Mouse (Mus musculus) induced T-regulatory cell, adult 2 months (primary cell): ENCODE results near the gene Napsa.
A peak's percentile ranks its signal among the peaks of the same experiment; 100 is the strongest.

Experiments
- DNase-seq: peaks from one replicate; pipeline ENCODE4 v3.0.0-alpha.2; 2012; ENCODE audit warnings: low read depth

Napsa gene

GRCm38 (mm10) chr7:44571811-44572210 is 369 bp upstream of the Napsa start:
- DNase-seq: no peak

GRCm38 (mm10) chr7:44572956-44573484 is 840 bp downstream of the Napsa start:
- DNase-seq: no peak

DNA sequence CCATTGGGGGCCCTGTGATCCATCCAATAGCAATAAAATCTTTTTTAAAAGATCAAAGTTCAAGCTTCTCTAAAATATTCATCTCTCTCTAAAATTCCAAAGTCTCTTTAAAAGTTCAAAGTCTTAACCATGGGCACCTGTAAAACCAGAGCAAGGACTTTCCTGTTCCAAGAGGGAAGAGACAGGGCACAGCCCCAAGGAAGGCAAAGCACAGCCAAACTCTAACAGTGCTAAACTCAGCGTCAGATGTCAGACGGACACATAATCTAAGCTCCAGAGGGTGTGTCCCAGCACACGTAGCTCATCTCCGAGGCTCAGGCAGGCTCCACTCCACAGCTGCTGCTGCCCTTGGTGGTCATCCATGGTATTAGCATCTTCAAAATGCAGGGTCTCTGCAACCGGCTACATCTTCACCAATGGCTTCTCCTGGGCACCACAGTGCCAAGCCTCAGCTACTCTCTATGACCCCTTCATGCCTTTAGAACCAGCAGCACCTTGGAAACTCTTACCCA is 4.2 kb downstream of the Napsa start:
- DNase-seq: no peak

DNA sequence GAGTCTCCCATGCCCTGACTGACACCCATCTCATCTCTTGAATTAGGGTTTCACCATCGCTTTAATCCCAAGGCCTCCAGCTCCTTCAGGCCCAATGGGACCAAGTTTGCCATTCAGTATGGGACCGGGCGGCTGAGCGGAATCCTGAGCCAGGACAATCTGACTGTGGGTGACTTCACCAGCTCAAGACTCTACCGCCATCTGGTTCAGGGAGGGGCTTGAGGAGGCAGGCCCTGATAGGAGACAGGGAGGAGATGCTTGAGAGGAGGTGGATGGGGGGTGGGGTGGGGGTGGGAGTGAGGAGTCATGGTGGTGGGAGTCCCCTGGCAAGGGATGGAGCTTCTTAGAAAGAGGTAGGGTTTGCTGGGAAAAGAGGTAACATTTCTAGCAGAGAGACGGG is 9.5 kb downstream of the Napsa start:
- DNase-seq: no peak

- no peak for DNase-seq
Observed at GRCm38 (mm10) chr7:44582709-44583108, 10.5 kb downstream of the Napsa start.

GRCm38 (mm10) chr7:44583146-44583545 is 11.0 kb downstream of the Napsa start:
- DNase-seq: no peak

DNA sequence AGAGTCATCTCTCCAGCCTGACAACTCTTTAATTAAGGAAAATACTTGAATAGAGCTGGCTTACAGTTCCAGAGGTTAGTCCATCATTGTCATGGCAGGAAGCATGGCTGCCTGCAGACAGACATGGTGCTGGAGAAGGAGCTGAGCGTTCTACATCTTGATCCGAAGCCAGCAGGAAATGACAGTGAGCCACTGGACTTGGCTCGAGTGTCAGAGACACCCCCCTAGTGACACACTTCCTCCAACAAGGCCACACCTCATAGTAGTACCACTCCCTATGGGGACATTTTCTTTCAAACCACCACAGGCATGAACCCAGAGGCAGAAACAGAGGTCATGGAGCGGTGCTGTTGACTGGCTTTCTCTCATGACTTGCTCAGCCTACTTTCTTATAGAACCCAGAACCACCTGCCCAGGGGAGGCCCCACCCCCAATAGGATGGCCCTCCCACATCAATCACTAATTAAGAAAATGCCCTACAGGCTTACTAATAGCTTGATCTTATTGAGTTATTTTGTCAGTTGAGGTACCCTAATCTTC is 12.2 kb downstream of the Napsa start:
- no peak for DNase-seq

GRCm38 (mm10) chr7:44584921-44585320 is 12.7 kb downstream of the Napsa start:
- DNase-seq: no peak

GRCm38 (mm10) chr7:44585606-44586005 is 13.4 kb downstream of the Napsa start:
- DNase-seq: no peak

DNA sequence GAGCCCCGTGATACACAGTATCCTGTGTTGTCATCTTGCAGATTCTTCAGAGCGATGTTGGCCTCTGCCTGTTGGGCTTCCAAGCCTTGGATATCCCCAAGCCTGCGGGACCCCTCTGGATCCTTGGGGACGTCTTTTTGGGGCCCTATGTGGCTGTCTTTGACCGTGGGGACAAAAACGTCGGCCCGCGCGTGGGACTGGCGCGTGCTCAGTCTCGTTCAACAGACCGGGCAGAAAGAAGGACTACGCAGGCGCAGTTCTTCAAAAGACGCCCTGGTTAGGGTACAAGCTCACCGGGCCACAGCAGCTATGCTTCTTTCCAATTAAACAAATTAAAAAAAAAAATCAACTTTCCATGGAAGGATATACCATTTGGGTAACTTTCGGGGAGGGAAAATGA is 14.3 kb downstream of the Napsa start:
- no peak for DNase-seq

DNA sequence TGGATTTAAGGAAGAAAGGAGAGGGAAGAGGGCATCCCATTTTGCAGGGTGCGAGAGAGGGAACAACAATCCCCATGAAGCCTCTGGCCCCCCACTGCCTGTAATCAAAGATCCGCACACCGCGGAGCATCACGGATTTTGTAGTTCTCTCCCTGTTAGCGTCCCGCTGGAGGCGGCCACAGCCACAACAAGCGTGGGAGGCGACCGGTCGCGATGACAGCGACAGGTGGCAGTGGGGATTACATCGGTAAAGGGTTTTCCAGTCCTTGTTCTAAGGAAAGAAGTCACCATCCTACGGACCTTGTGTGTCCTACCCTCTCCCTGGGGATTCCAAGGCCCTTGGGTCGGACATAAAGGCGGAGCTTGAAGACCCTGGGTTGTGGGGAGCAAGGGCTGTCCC is 14.8 kb downstream of the Napsa start:
- no peak for DNase-seq

- no peak for DNase-seq
Observed at GRCm38 (mm10) chr7:44587676-44588075, 15.5 kb downstream of the Napsa start.

- no peak for DNase-seq
Observed at GRCm38 (mm10) chr7:44588338-44588737, 16.2 kb downstream of the Napsa start.

- peak; percentile 62 for DNase-seq
Observed at GRCm38 (mm10) chr7:44589149-44589548, 17.0 kb downstream of the Napsa start.

DNA sequence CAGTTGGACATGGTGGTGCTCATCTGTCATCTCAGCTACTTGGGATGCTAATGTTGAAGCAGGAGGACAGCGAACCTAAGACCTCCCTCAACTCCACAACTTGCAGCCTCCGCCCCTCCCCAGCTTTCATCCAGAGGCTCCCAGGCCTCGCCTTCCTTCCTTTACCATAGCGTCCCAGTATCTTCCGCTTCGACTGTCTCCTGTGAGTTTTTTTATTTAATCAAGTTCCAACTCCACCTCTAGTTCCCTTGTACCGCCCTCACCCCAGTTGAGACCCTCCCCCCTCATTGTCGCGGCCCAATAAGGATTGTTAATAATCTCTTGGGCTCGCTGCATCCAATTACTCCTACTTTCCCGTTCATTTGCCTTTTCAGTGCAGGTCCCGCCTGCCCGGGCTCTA is 17.8 kb downstream of the Napsa start:
- DNase-seq: no peak

GRCm38 (mm10) chr7:44590402-44591347 is 18.5 kb downstream of the Napsa start, which contains the start of gene Kcnc3:
TSS of gene Kcnc3 (plus strand) at chr7:44590664.
- DNase-seq: peak; percentile 79

GRCm38 (mm10) chr7:44591348-44592116 is 19.4 kb downstream of the Napsa start:
- DNase-seq: no peak

DNA sequence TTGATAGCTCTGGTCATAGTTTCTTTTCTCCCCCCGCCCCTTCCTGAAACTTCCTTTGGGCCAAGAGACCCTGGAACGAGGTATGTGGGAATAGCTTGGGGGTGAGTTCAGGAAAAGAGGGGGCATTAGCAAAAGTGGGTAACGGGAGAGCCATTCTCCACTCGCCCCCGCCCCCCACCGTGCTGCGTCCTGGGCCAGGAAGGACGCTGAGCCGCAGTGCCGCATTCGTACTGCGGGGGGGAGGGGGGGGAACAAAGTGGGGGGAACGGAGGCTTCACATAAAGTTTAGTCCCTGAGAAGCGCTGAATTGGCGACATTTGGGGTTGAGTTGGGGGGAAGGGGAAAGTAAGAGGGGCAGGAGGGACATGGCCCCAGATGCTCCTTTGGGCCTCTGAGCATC is 20.9 kb downstream of the Napsa start:
- no peak for DNase-seq

DNA sequence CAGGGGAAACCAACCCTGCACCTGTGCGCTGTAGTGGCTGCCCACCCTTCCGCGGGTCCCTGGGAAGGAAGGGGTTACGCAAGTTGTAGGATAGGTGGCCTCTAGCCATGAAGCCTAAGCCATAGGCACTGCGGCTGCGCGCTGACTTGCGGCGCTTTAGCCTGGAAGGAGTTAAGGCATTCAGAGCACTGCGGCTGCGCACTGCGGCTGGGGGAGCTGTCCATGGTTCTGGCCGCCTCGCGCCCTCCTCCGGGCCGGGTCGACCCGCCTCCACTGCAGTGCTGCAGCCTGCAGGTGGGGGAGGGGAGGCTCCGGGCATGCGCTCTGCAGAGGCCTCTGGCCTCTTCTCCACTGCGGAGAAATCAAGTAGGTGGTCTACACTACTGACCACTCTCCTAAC is 21.6 kb downstream of the Napsa start:
- DNase-seq: peak; percentile 68

GRCm38 (mm10) chr7:44594291-44594690 is 22.1 kb downstream of the Napsa start:
- DNase-seq: no peak

DNA sequence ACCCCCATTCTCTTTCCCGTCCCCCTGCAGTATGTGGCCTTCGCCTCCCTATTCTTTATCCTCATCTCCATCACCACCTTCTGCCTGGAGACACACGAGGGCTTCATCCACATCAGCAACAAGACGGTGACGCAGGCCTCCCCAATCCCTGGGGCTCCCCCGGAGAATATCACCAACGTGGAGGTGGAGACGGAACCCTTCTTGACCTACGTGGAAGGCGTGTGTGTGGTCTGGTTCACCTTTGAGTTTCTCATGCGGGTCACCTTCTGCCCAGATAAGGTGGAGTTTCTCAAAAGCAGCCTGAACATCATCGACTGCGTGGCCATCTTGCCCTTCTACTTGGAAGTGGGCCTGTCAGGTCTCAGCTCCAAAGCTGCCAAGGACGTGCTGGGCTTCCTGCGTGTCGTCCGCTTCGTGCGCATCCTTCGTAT is 23.0 kb downstream of the Napsa start:
- no peak for DNase-seq

- DNase-seq: no peak
Observed at GRCm38 (mm10) chr7:44596051-44596450, 23.9 kb downstream of the Napsa start.
